Mouse (Mus musculus): Measurements from ENCODE around the gene Asic2. TPM values are rescaled to one million over a fixed set of nuclear protein-coding genes. Genes with fewer than 3 reads are reported as not detected.

Gene Asic2
- 10 to 100 TPM; 64.6 to 65.7 TPM for total RNA-seq (2021)
- long read RNA-seq, experiment 1, transcript Asic2-201 (10 exons, 3,436 nt), result major isoform, 25 of 66 reads
- long read RNA-seq, experiment 1, partial matches to known transcripts, result 9 of 66 reads
- long read RNA-seq, experiment 1, other reads (novel, unspliced or antisense), result 32 of 66 reads
- long read RNA-seq, experiment 2, transcript Asic2-201 (10 exons, 3,436 nt), result major isoform, 27 of 51 reads
- long read RNA-seq, experiment 2, partial matches to known transcripts, result 7 of 51 reads
- long read RNA-seq, experiment 2, other reads (novel, unspliced or antisense), result 17 of 51 reads

GRCm38 (mm10) chr11:81968401-81968881 is at the start of gene Asic2:
Asic2 (minus strand) TSS chr11:81968457.
- DNase-seq (ENCODE audit: low spot score in 2 of 2), result peak; percentile 57 to 68

GRCm38 (mm10) chr11:82016181-82016780 is 48.0 kb upstream of the Asic2 start:
- no peak for DNase-seq (ENCODE audit: low spot score in 2 of 2)

GRCm38 (mm10) chr11:82015066-82015465 is 46.8 kb upstream of the Asic2 start:
- DNase-seq (ENCODE audit: low spot score in 2 of 2), result no peak

- no peak for DNase-seq (ENCODE audit: low spot score in 2 of 2)
These were observed 45.5 kb upstream of the Asic2 start for GRCm38 (mm10) chr11:82013756-82014155.

GRCm38 (mm10) chr11:82011411-82012193 is 43.3 kb upstream of the Asic2 start:
- peak in 1 of 2 experiments; percentile 4 for DNase-seq (ENCODE audit: low spot score in 2 of 2)

- DNase-seq (ENCODE audit: low spot score in 2 of 2), result peak; percentile 33 to 46
These were observed 41.9 kb upstream of the Asic2 start for GRCm38 (mm10) chr11:82010115-82010514.

GRCm38 (mm10) chr11:82006796-82007423 is 38.7 kb upstream of the Asic2 start:
- no peak for DNase-seq (ENCODE audit: low spot score in 2 of 2)

- no peak for DNase-seq (ENCODE audit: low spot score in 2 of 2)
These were observed 36.6 kb upstream of the Asic2 start for GRCm38 (mm10) chr11:82004810-82005209.

GRCm38 (mm10) chr11:82000581-82000980 is 32.3 kb upstream of the Asic2 start:
- no peak for DNase-seq (ENCODE audit: low spot score in 2 of 2)

- no peak for DNase-seq (ENCODE audit: low spot score in 2 of 2)
These were observed 31.2 kb upstream of the Asic2 start for GRCm38 (mm10) chr11:81999469-81999868.

- DNase-seq (ENCODE audit: low spot score in 2 of 2), result no peak
These were observed 30.4 kb upstream of the Asic2 start for GRCm38 (mm10) chr11:81998646-81999045.

- no peak for DNase-seq (ENCODE audit: low spot score in 2 of 2)
These were observed 28.8 kb upstream of the Asic2 start for GRCm38 (mm10) chr11:81997085-81997484.

- peak; percentile 73 to 78 for DNase-seq (ENCODE audit: low spot score in 2 of 2)
These were observed 28.1 kb upstream of the Asic2 start for GRCm38 (mm10) chr11:81996172-81996841.

GRCm38 (mm10) chr11:81983146-81983545 is 14.9 kb upstream of the Asic2 start:
- peak; percentile 65 to 81 for DNase-seq (ENCODE audit: low spot score in 2 of 2)

- no peak for DNase-seq (ENCODE audit: low spot score in 2 of 2)
These were observed 13.9 kb upstream of the Asic2 start for GRCm38 (mm10) chr11:81982191-81982590.

- DNase-seq (ENCODE audit: low spot score in 2 of 2), result peak; percentile 36 to 38
These were observed 6.3 kb upstream of the Asic2 start for GRCm38 (mm10) chr11:81974577-81974976.

- no peak for DNase-seq (ENCODE audit: low spot score in 2 of 2)
These were observed 5.4 kb upstream of the Asic2 start for GRCm38 (mm10) chr11:81973699-81974098.

- DNase-seq (ENCODE audit: low spot score in 2 of 2), result no peak
These were observed 3.8 kb upstream of the Asic2 start for GRCm38 (mm10) chr11:81972044-81972443.

GRCm38 (mm10) chr11:81966626-81967289 is 1.5 kb downstream of the Asic2 start:
- DNase-seq (ENCODE audit: low spot score in 2 of 2), result peak; percentile 43 to 57
